Mouse (Mus musculus) monocyte, adult 5-6 weeks (primary cell): ENCODE measurements around the gene Hpn. TPM values are rescaled to one million over a fixed set of nuclear protein-coding genes. Genes with fewer than 3 reads are reported as not detected.

ENCODE experiments used
- ATAC-seq: fragments of 153-309, 156-312 bp; replicated peaks from 2 replicates; pipeline ENCODE4 v1.8.0; 2017; ENCODE audit warnings: mild to moderate bottlenecking; ENCODE audit not compliant: low TSS enrichment, insufficient number of reproducible peaks, severe bottlenecking, poor library complexity, low FRiP score
- total RNA-seq: library from RNA; stranded (forward); fragments of 200-1000, 200-491, 200-594 nt; gene quantifications from 3 replicates; pipeline ENCODE4 v1.2.3, GENCODE M21; 2017

The Hpn gene
- total RNA-seq, 1 experiment from 2014 or later = 0.57 TPM

DNA sequence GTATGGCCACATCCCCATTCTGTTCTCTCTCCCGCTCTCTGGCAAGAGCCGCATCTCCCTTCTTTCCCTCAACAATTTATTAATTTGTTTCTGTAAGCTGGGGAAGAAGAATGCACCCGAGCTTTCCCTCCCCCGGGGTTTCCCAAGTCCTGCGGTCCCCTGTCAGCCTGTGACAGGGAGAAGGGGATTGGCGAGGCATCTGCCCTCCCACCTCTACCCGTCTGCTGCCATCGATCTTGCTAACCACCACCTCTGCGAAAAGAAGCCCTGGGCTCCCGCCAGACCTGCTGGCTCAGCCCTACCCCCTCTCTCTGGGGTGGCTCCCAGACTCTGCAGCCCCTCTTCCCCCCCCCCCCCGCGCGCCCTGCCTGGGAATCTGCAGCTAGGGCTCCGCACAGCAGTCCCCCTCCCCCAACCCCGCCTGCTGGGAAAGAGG is 65.2 kb downstream of the Hpn start:
- ATAC-seq = no peak

DNA sequence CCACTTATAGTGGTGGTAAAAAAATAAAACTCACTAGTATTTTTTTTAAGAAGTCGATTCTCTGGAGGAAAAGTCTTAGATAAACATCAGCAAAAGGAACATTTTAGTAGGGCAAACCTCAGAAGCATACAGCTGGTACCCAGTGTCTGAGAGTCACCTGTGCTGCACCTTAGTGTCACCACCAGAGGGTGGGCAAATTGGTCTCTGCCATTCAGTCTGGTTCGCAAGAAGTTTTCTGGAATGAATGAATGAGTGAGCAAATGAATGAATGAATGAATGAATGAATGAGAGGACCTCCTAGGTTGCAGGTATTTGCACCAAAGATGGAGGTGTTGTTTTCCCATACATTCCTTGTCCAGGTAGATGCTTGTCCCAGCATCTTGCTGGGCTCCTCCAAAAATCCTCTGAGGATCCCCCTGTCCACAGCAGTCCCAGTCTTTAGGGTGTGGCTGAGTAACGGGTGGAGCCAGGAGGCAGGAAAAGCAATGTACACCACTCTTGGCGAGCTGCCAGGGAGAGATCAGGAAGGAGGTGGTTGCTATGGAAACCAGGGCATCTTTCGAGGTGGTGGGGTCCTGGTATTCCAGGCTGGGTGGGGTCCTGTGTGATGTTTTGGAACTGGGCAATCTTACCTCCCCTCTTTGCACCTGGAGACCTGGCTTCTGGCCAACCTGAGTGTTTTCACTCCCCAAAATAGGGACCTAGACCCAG is 65.8 kb downstream of the Hpn start:
- ATAC-seq = no peak

Other genes with a start within 250 kb of the Hpn start
- gene Cd22, start 234.9 kb downstream of the Hpn start, total RNA-seq = 45.5 to 101 TPM (median 62.1 TPM) in 3 replicates
- 2.5 to 6.9 TPM (median 3.5 TPM) in 3 replicates for gene Mag, start 200.4 kb downstream of the Hpn start, total RNA-seq
- gene Hamp2, start 190.6 kb downstream of the Hpn start, total RNA-seq = not detected in 3 replicates
- not detected in 3 replicates for gene Hamp, start 171.3 kb downstream of the Hpn start, total RNA-seq
- 126 to 170 TPM (median 139 TPM) in 3 replicates for gene Usf2, start 158.5 kb downstream of the Hpn start, total RNA-seq
- gene Lsr, start 141.8 kb downstream of the Hpn start, total RNA-seq = 2.2 to 5.1 TPM (median 2.9 TPM) in 3 replicates
- gene Fam187b, start 141.5 kb downstream of the Hpn start, total RNA-seq = 1.3 TPM in 1 of 3 replicates, not detected in the others
- gene Fxyd5, start 72.8 kb downstream of the Hpn start, total RNA-seq = 930 to 1,250 TPM (median 1,146 TPM) in 3 replicates
- not detected in 3 replicates for gene Fxyd7, start 63.8 kb downstream of the Hpn start, total RNA-seq
- not detected in 3 replicates for gene Fxyd1, start 58.1 kb downstream of the Hpn start, total RNA-seq
- gene Lgi4, start 55.9 kb downstream of the Hpn start, total RNA-seq = 0.21 to 0.49 TPM (median 0.38 TPM) in 3 replicates
- 0.29 TPM in 1 of 3 replicates, not detected in the others for gene Fxyd3, start 38.6 kb downstream of the Hpn start, total RNA-seq
- gene Scn1b, start 11.7 kb upstream of the Hpn start, total RNA-seq = 3.0 to 4.3 TPM (median 4.1 TPM) in 3 replicates
- gene Gramd1a, start 40.6 kb upstream of the Hpn start, total RNA-seq = 60.2 to 141 TPM (median 71.3 TPM) in 3 replicates
- gene Scgb2b2, start 175.2 kb upstream of the Hpn start, total RNA-seq = not detected in 3 replicates
- gene Scgb1b2, start 176.5 kb upstream of the Hpn start, total RNA-seq = not detected in 3 replicates
- not detected in 3 replicates for gene Scgb2b3, start 246.8 kb upstream of the Hpn start, total RNA-seq